Mouse (Mus musculus): ENCODE data around the gene Pkig.

Gene Pkig

DNA sequence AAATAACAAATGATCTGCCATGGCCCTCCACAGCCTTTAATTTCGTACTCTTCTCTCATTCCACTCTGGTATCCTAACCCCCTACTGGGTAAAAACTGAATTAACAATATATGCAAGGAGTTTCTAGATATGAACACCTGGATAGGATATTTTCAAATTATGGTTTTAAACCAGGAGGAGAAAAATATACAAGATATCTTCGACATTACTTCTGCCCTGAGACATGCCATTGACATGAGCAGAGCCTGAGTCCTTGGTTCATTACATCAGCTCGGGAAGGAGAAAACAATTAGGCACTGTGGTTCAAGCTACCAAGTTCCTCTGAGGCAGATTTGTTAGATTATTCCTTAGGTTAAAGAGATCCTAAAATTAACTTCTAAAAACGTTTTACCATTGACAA lies 14.1 kb upstream of the Pkig start:
- DNase-seq (ENCODE audit: low spot score): peak; percentile 58

GRCm38 (mm10) chr2:163644575-163645385 lies 13.4 kb upstream of the Pkig start, which contains the start of gene Serinc3:
TSS of gene Serinc3 (minus strand) at chr2:163645131.
- peak; percentile 99 for DNase-seq (ENCODE audit: low spot score)

- DNase-seq (ENCODE audit: low spot score): no peak
These were observed 12.3 kb upstream of the Pkig start for GRCm38 (mm10) chr2:163645700-163646460.

DNA sequence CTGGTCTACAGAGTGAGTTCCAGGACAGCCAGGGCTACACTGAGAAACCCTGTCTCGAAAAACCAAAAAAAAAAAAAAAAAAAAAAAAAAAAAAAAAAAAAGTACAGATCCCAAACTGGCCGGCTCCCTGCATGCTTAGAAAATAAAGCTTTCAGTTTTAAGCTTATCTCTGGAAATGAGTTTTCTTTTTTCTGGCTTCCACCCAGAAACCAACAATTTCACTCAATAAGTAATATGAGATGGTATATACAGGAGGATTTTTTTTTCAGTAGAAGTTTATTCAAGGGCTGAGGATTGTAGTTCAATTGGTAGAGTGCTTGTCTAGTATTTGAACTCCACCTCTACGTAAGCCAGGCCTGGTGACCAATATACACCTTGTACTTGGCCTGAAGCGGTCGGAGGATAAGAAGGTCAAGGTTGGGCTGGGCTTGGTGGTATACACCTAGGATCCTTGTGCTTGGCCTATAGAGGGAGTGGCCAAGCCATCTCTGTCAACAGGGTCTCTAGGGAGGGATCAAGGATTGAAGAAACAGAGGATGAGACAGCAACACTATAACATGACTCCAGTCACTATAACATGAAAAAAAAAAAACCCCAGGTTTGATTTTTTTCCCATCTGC lies 11.6 kb upstream of the Pkig start:
- DNase-seq (ENCODE audit: low spot score): no peak

DNA sequence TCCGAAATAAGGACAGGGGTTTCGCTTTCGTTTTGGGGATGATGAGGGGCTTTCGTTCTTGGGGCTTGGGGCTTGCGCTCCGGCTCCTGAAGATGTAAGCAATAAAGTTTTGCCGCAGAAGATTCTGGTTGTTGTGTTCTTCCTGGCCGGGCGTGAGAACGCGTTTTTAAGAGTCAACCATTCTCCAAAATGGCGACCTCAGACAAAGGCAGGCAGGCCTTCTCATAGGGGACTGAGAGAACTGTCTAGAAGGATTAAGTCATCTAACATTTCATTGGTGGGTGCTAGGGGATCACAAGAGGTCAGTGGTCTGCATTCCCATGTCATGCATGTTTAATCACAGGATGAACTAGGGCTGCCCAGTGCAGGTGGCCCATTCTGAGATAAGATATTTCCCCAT lies 2.5 kb upstream of the Pkig start:
- peak; percentile 65 for DNase-seq (ENCODE audit: low spot score)

GRCm38 (mm10) chr2:163657486-163657885 lies 700 bp upstream of the Pkig start:
- no peak for DNase-seq (ENCODE audit: low spot score)

GRCm38 (mm10) chr2:163658941-163659340 lies 755 bp downstream of the Pkig start:
- peak; percentile 77 for DNase-seq (ENCODE audit: low spot score)

GRCm38 (mm10) chr2:163659431-163659830 lies 1.2 kb downstream of the Pkig start:
- DNase-seq (ENCODE audit: low spot score): no peak

DNA sequence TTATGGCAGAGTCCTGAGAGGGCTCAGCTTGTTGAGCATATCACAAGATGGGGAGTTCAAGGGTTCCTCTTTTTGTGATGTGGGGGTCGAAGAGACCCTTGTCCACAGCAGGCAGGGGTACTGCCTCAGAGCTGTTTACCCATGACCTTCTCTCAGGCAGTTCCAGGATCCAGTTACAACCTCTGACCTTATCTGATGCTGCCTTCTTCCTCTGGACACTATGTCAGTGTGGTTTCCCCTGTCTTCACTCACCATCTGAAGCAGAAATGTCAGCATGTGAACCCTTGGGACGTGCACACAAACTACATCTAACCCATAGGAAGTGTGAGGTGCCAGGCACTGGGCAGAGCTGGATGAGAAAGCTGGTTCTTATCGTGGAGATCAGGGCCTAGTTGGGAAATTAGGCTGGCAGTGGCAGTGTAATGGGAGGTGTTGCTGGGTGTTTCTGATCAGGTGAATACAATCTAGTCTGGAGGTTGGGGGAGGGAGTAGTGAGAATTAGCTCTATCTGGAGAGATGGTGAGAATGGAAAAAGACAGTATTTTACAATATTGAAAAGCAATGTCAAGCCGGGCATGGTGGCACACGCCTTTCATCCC lies 2.0 kb downstream of the Pkig start:
- DNase-seq (ENCODE audit: low spot score): no peak

- DNase-seq (ENCODE audit: low spot score): no peak
These were observed 3.2 kb downstream of the Pkig start for GRCm38 (mm10) chr2:163661371-163661850.

GRCm38 (mm10) chr2:163662076-163662475 lies 3.9 kb downstream of the Pkig start:
- DNase-seq (ENCODE audit: low spot score): no peak

DNA sequence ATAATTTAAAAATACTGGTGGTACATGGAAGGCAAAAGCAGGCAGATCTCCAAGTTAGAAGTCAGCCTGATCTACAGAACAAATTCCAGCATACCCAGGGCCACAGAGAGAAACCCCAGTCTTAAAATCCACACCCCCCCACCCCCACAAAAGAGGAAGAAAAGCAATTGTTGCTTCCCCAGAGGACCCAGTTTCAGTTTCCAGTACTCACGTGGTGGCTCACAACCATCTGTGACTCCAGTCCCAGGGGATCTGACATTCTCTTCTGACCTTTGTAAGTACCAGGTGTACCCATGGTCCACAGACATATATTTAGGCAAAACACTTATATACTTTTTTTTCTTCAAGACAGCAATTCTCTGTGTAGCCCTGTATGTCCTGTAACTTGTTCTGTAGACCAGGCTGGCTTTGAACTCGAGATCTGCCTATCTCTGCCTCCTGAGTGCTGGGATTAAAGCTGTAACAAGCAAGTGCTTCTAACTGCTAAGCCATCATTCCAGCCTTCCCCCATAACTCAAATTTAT lies 4.6 kb downstream of the Pkig start:
- DNase-seq (ENCODE audit: low spot score): no peak

DNA sequence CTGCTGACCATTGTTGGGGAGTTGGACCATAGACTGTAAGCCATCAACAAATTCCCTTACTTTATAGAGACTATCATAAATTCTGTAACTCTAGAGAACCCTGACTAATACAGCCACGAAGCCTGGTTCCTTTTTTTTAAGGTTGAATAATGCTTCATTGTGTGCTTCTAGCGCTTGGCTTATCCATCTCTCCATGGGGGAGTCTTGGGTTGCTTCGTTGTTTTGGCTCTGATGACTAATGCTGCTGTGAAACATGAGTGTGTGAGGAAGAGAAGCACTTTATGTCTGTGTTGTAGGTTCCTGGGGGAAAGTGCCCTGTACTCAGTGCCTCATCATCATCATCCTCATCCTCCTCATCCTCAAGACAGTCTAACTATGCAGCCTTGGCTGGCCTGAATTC lies 5.7 kb downstream of the Pkig start:
- no peak for DNase-seq (ENCODE audit: low spot score)

- DNase-seq (ENCODE audit: low spot score): no peak
These were observed 8.9 kb downstream of the Pkig start for GRCm38 (mm10) chr2:163667045-163667444.

DNA sequence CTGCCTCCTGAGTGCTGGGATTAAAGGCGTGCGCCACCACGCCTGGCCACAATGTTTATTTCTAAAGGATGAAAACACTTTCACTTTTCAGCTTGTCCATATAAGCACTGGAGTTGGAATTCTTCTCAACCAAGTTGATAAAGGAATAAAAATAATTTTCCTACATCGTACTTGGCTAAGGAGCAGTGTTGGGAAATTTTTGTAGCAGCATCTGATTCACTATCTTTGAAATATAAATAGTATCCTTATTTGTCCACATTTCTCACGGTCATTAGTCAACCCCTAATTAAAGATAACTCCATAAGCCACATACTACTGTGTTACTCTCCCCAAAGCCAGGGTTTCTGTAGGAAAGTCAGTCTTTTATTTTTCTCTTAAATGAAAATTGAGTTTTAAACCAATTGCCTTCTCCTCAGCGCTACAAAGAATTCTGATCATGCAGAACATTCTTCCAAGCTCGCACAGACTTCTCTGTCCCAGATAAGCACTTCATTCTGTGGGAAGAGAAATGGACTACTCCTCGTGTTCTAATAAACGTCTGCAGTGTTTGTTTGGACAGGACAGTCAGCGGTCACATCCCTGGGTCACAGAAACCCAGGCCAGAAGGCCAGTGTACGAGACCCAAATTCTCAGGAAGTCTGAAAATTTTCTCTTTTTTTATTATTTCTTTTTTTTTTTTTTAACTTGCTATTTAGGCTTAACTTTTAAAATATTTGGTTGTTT lies 12.8 kb downstream of the Pkig start:
- no peak for DNase-seq (ENCODE audit: low spot score)

GRCm38 (mm10) chr2:163674397-163674796 lies 16.2 kb downstream of the Pkig start:
- no peak for DNase-seq (ENCODE audit: low spot score)

- DNase-seq (ENCODE audit: low spot score): no peak
These were observed 17.0 kb downstream of the Pkig start for GRCm38 (mm10) chr2:163675144-163675619.

DNA sequence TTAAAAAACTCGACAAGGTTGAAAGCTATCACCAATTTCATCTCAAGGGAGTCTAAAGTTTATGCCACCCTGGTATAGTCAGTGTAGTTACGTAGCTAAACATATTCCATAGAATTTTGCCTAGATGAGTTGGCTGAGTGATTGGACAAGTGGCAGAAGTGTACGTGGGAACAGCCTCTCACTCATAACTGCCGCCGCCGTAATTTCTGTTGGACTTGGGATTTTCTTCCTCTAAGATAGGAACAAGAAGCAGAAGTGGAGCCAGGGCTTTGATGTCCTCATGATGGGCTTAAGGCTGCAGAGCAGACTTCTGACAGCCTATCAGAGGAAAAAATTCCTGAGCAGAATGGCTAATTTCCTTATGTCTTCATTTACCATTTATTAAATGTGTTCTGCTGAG lies 17.5 kb downstream of the Pkig start:
- no peak for DNase-seq (ENCODE audit: low spot score)

DNA sequence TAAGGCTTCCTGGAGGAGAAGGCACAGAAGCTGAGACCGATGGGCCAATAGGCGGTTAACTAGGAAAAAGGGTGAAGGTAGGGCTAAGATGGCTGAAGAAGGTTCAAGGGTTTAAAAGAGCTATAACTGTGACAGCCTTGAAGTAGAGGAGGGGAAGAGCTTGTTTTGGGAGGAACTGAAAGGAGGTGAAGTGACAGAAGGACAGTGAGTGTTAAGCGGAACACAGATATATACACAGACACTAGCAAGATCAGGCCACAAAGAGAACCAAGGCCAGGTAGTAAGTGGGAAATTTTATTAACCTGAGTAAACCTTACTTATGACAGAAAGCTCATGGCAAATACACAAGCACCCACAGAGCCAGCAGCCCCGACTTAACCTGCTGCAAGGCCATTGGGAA lies 18.1 kb downstream of the Pkig start:
- DNase-seq (ENCODE audit: low spot score): no peak

DNA sequence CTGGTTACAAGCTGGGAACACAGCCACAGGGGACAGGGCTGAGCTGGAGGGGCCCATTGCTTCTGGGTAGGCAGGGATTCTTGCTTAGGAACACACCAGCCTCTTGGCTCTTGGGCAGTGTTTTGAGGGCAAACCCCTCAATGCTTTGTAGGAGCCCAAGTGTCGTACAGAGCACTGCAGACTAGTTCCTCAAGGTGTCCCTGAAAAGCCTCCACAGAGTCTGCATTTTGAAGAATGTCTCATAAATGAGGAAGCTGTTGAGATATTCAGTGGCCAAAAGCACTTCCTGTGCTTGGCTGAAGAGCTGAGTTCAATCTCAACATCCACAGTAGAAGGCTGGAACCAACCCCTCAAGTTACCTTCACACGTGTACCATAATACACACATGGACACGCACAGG lies 18.6 kb downstream of the Pkig start:
- no peak for DNase-seq (ENCODE audit: low spot score)

DNA sequence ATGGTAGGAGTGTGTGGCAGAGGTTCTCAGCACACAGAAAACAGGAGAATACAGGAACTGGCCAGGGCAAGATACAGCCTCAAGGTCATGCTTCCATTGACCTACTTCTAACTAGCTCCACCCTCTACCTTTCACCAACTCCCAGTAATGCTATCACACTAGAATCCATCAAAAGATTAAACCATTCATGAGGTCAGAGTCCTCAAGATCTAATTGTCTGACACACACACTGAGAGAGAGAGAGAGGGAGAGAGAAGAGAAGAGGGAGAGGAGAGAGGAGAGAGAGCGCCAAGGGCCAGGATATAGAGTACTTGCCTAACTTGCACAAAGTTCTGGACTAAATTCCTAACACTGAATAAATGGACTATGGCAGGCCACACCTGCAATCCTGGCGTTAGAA lies 24.2 kb downstream of the Pkig start:
- no peak for DNase-seq (ENCODE audit: low spot score)
